Mouse (Mus musculus): ENCODE data around the gene Oxgr1.
"Not testable (repeated sequence)": the region's sequence is repeated elsewhere in the genome, so short reads cannot be mapped to it uniquely, and the experiment has no call there.

DNA sequence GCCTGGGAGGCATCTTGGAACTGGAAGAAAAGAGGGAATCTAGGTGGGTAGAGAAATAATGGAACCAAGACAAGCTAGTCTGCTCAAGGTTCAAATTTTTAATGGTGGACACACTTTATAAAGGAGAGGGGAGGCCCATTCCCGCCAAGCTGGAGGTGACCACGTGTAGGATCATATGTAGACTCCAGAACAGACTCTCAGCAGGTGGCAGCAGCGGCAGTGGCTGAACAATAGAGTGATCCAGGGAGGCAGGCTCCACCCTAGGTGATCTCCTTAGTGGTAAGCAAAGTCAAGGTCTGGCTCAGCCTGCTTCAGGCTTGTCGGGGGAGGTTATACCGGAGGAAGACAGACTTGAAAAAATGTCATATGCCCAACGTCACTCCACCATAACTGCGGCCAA lies 55.9 kb downstream of the Oxgr1 start:
- TF ChIP-seq EP300, CTCF (IDR thresholded peaks at IDR 0.05): not testable (repeated sequence)
